Mouse (Mus musculus): ENCODE results near the gene Slc22a3. TPM values are rescaled to one million over a fixed set of nuclear protein-coding genes. Genes with fewer than 3 reads are reported as not detected.

The Slc22a3 gene
- polyA plus RNA-seq, 1 experiment = not detected

DNA sequence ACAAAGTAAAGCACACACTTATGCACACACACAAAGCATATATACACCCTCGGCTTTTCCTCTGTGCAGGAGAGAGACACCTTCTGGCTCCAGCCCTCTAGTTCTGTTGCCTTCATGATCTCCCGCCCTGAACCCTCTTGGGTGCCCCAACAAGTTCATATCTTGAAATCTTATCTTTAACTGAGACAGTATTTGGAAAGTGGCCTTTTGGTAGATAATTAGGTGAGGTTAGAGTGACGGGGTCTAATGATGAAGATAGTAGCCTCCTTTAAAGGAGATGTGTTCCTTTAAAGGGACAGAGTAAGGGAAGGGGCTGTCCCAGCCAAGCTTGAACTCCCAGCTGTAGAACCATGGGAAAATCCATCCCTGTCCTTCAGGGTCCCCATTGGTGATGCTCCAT, 3.7 kb upstream of the Slc22a3 start:
- no peak overlapping the region for H3K4me3 ChIP-seq (ENCODE audit: insufficient read depth, low read length)
- TF ChIP-seq CTCF (IDR thresholded peaks at IDR 0.05; ENCODE audit: borderline replicate concordance, insufficient read depth, low read length) (no peak), POLR2A (IDR thresholded peaks at IDR 0.05; ENCODE audit: low read depth, low read length) (no peak)
- H3K27ac ChIP-seq (ENCODE audit: insufficient read depth, low read length) = no peak overlapping the region
- no peaks in the 10 kb centered on the region for H3K4me1 ChIP-seq (ENCODE audit: control insufficient read depth, insufficient read depth, low read length)

DNA sequence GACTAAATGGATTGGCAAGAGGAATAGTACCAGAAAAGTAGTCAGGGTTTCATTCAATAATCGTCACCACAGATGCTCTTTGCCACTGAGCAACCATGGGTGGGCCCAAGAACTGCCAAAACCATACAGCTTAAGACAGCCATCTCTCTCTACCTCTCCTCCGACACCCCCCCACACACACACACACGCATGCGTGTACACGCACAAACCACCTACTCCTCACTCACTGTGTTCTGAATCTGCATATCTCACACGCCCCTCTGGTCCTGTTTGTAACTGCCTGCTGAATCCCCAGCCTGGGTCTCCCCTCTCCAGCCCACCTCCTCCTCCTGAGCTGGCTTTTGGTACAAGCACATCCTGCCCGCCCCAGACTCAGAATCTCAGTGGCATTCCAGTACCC, 872 bp upstream of the Slc22a3 start:
- H3K4me1 ChIP-seq (ENCODE audit: control insufficient read depth, insufficient read depth, low read length) = no peaks in the 10 kb centered on the region
- TF ChIP-seq POLR2A (IDR thresholded peaks at IDR 0.05; ENCODE audit: low read depth, low read length) (no peak), CTCF (IDR thresholded peaks at IDR 0.05; ENCODE audit: borderline replicate concordance, insufficient read depth, low read length) (no peak)
- H3K27ac ChIP-seq (ENCODE audit: insufficient read depth, low read length) = no peak overlapping the region
- H3K4me3 ChIP-seq (ENCODE audit: insufficient read depth, low read length) = no peak overlapping the region

DNA sequence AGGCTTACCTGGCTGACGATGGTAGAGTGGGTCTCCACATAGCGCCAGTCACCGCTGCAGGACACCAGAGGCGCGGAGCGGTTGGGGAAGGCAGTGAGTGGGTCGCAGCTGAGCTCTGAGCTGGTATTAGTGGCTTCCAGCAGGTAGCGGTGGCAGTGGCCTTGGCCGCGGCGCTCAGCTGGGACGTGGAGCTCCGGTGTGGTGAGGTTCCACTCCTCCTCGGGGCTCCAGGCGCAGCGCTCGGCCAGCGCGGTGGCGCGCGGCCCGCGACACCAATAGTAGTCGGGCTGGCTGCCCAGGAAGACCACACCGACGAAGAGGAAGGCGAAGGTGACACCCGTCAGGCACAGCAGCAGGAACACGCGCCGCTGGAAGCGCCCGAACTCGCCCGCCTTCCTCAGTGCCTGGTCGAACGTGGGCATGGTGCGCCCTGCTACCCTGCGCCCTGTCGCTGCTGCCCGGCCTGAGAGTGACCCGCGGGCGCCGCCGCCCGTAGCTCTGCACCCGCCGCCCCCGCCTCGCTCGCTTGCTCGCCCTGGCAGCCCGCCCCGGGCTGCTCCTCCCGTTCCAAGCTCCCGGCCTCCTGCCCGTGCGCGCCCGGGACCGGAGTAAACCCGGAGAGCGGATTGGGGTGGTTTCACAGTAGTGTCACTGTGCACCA, 471 bp downstream of the Slc22a3 start:
- H3K27ac ChIP-seq (ENCODE audit: insufficient read depth, low read length) = no peak overlapping the region
- TF ChIP-seq CTCF (IDR thresholded peaks at IDR 0.05; ENCODE audit: borderline replicate concordance, insufficient read depth, low read length) = no peak
- no peak for TF ChIP-seq POLR2A (IDR thresholded peaks at IDR 0.05; ENCODE audit: low read depth, low read length)
- no peaks in the 10 kb centered on the region for H3K4me1 ChIP-seq (ENCODE audit: control insufficient read depth, insufficient read depth, low read length)
- H3K4me3 ChIP-seq (ENCODE audit: insufficient read depth, low read length) = no peak overlapping the region

DNA sequence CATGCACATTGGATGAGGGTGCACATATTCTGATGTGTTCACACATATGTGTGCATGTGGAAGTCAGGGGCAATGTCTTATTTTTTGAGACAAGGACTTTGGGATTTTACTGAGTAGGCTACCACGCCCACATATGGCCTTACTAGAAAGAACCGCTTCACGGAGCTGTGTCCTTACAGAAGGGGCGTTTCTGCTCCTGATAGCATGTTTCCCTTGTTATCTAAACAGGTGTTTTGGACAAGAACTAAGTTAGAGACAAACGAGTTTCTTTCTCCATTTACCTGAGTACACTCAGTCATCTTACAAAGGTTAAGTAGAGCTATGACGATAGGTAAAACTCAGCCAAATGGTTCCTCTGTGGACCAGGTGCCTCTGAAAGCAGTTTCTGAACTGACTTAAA, 1.8 kb downstream of the Slc22a3 start:
- Histone ChIP-seq H3K4me3 (ENCODE audit: insufficient read depth, low read length) (no peak overlapping the region), H3K4me1 (ENCODE audit: control insufficient read depth, insufficient read depth, low read length) (no peaks in the 10 kb centered on the region), H3K27ac (ENCODE audit: insufficient read depth, low read length) (no peak overlapping the region)
- no peak for TF ChIP-seq CTCF (IDR thresholded peaks at IDR 0.05; ENCODE audit: borderline replicate concordance, insufficient read depth, low read length)
- TF ChIP-seq POLR2A (IDR thresholded peaks at IDR 0.05; ENCODE audit: low read depth, low read length) = no peak

DNA sequence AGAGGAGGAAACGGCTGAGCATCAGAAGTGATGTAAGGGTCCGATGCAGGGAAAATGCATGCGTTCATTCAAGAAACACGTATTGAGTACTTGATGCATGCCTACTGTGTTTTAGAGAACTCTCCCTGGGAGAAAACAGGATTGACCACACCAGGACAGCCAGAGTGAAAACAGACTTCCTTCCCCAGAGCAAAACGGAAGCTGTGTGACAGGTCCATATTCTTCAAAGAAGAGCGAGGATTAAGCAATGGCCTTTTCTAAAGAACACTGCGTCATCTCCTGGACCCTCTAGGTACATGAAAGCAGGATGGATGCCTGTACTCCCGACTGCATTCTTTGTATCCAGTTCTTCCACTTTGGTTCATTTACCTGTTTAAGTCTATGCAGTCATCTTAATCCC, 8.1 kb downstream of the Slc22a3 start:
- Histone ChIP-seq H3K4me1 (ENCODE audit: control insufficient read depth, insufficient read depth, low read length) (no peaks in the 10 kb centered on the region), H3K27ac (ENCODE audit: insufficient read depth, low read length) (no peak overlapping the region), H3K4me3 (ENCODE audit: insufficient read depth, low read length) (no peak overlapping the region)
- TF ChIP-seq POLR2A (IDR thresholded peaks at IDR 0.05; ENCODE audit: low read depth, low read length) (no peak), CTCF (IDR thresholded peaks at IDR 0.05; ENCODE audit: borderline replicate concordance, insufficient read depth, low read length) (no peak)

DNA sequence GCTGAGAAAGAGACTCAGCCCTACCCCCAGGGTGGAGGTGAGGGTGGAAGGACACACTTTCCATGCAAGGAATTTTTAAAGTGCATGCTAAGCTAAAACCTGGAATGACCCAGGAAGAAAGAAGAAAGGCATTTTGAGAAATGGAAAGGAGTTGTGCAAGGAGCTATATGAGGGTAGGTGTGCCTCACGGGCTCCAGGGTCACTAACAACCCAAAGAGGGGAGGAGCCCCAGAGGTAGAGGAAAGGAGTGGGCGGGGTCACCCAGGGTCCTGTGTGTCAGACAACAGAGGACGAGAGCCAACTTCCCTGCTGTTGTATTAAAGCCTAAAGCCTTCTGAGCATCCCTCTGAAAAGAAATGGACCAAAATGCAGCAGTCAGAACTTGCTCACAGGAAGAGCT, 11.9 kb downstream of the Slc22a3 start:
- Histone ChIP-seq H3K4me1 (ENCODE audit: control insufficient read depth, insufficient read depth, low read length) (no peaks in the 10 kb centered on the region), H3K4me3 (ENCODE audit: insufficient read depth, low read length) (no peak overlapping the region), H3K27ac (ENCODE audit: insufficient read depth, low read length) (no peak overlapping the region)
- no peak for TF ChIP-seq CTCF (IDR thresholded peaks at IDR 0.05; ENCODE audit: borderline replicate concordance, insufficient read depth, low read length)
- no peak for TF ChIP-seq POLR2A (IDR thresholded peaks at IDR 0.05; ENCODE audit: low read depth, low read length)

DNA sequence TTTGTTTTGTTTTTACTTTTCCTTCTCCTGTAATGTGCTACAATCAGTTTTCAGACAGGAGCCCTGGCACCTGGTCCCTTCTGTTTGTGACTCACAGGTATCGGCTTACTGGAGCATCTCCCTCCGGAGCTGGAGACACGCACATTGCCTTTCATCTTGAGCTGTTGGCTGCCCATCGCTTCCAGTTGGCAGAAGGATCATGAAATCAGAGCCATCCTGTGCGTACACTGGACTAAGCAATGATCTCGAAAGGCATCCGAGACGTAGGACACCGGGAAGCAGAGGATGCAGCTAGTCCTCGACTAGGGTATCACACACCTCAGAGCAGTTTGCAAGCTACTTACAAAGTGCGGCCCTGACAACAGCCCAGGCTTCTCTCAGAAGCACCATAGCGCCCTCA, 15.9 kb downstream of the Slc22a3 start:
- H3K27ac ChIP-seq (ENCODE audit: insufficient read depth, low read length) = no peak overlapping the region
- TF ChIP-seq CTCF (IDR thresholded peaks at IDR 0.05; ENCODE audit: borderline replicate concordance, insufficient read depth, low read length) (no peak), POLR2A (IDR thresholded peaks at IDR 0.05; ENCODE audit: low read depth, low read length) (no peak)
- H3K4me1 ChIP-seq (ENCODE audit: control insufficient read depth, insufficient read depth, low read length) = no peaks in the 10 kb centered on the region

DNA sequence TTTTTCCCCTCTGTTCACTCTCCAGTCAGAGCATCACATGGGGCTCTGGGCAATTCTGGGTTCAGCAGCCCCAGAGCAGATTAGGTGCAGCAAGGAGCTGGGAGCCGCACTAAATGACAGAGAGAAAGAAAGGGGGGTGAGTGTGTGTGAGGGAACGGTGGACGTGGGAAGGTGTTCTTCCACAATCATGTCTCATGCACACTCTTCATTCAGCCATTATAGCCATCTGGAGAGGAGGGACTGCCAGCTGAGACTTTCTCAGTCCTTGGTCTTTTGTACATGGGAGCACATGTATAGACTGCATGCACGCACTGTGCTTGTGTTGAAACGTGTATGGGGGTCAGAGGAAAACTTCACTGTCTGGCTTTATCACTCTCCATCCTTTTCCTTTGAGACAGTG, 17.6 kb downstream of the Slc22a3 start:
- no peak for TF ChIP-seq CTCF (IDR thresholded peaks at IDR 0.05; ENCODE audit: borderline replicate concordance, insufficient read depth, low read length)
- no peak for TF ChIP-seq POLR2A (IDR thresholded peaks at IDR 0.05; ENCODE audit: low read depth, low read length)
- Histone ChIP-seq H3K4me3 (ENCODE audit: insufficient read depth, low read length) (no peak overlapping the region), H3K27ac (ENCODE audit: insufficient read depth, low read length) (no peak overlapping the region), H3K4me1 (ENCODE audit: control insufficient read depth, insufficient read depth, low read length) (no peaks in the 10 kb centered on the region)

More for the DNA sequence above, 15.9 kb downstream of the Slc22a3 start:
- no peak overlapping the region for H3K4me3 ChIP-seq (ENCODE audit: insufficient read depth, low read length)

DNA sequence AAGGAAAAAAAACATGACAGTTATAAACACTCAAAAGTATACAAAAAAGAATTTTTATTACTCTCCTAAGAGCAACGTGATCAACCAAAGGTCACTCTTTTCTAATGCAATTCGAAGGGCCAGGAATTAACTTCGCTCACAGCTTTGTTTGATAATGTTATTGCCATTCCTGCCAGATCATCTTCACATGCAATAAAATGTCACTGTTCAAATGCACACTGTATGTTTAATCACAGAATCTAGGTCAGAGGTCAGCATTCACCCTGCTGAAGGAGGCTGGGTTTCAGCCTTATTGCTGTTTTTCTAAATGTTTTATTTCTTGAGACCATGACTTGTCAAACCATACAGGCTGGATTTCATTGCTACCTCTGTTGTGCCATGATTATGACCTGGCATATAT, 21.8 kb downstream of the Slc22a3 start:
- H3K27ac ChIP-seq (ENCODE audit: insufficient read depth, low read length) = no peak overlapping the region
- TF ChIP-seq POLR2A (IDR thresholded peaks at IDR 0.05; ENCODE audit: low read depth, low read length) = no peak
- H3K4me3 ChIP-seq (ENCODE audit: insufficient read depth, low read length) = no peak overlapping the region
- no peaks in the 10 kb centered on the region for H3K4me1 ChIP-seq (ENCODE audit: control insufficient read depth, insufficient read depth, low read length)

DNA sequence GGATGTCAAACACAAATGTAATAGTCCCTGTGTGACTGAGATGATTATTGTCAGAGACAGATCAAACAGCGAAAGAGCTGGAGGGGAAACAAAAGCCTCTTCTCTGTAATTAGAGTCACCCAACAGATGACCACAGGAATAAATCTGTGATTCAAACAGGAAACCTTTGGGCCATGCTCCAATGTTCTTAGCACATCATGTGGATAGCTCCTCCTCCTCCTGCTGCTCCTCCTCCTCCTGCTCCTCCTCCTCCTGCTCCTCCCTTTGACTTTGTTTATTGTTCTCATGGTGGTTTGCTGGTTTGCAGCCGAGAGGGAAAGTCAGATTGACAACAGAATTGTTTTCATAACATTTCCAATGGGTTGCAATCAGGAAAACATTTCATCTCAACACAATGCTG, 28.1 kb downstream of the Slc22a3 start:
- H3K4me3 ChIP-seq (ENCODE audit: insufficient read depth, low read length) = no peak overlapping the region
- no peaks in the 10 kb centered on the region for H3K4me1 ChIP-seq (ENCODE audit: control insufficient read depth, insufficient read depth, low read length)
- TF ChIP-seq CTCF (IDR thresholded peaks at IDR 0.05; ENCODE audit: borderline replicate concordance, insufficient read depth, low read length) = no peak
- TF ChIP-seq POLR2A (IDR thresholded peaks at IDR 0.05; ENCODE audit: low read depth, low read length) = no peak
- no peak overlapping the region for H3K27ac ChIP-seq (ENCODE audit: insufficient read depth, low read length)
